Mouse (Mus musculus) layer of hippocampus, postnatal 25 days (tissue): Measurements from ENCODE around the gene Maats1. TPM values are rescaled to one million over a fixed set of nuclear protein-coding genes. Genes with fewer than 3 reads are reported as not detected.
A peak's percentile ranks its signal among the peaks of the same experiment; 100 is the strongest.
"Not testable (repeated sequence)": the region's sequence is repeated elsewhere in the genome, so short reads cannot be mapped to it uniquely, and the experiment has no call there.

Experiments used
- DNase-seq, 2 experiments: peaks; one replicate each; pipeline ENCODE4 v3.0.0; 2022; ENCODE audit warnings: mixed read lengths in 2 of 2, low spot score in 1 of 2; ENCODE audit errors: extremely low spot score in 1 of 2
- total RNA-seq, 2 experiments: library from RNA; stranded (reverse); gene quantifications; 2 replicates each; pipeline ENCODE4 v1.2.3; 2021

The Maats1 gene
- total RNA-seq, 2 experiments from 2014 or later: 1.0 to 1.4 TPM

GRCm38 (mm10) chr16:38350939-38351338 lies 9.0 kb upstream of the Maats1 start:
- no peak for DNase-seq

- DNase-seq: no peak
Observed at GRCm38 (mm10) chr16:38350361-38350855, 8.5 kb upstream of the Maats1 start.

- no peak for DNase-seq
Observed at GRCm38 (mm10) chr16:38349881-38350280, 7.9 kb upstream of the Maats1 start.

GRCm38 (mm10) chr16:38348217-38348761 lies 6.3 kb upstream of the Maats1 start:
- no peak for DNase-seq

GRCm38 (mm10) chr16:38347588-38347987 lies 5.6 kb upstream of the Maats1 start:
- no peak for DNase-seq

GRCm38 (mm10) chr16:38346529-38347325 lies 4.8 kb upstream of the Maats1 start, which contains the start of the genes Cox17 and Gm21987:
Gene Cox17 (plus strand): TSS chr16:38346991.
Gene Gm21987 (plus strand): TSS chr16:38347040.
- DNase-seq: peak; percentile 77 to 84

- no peak for DNase-seq
Observed at GRCm38 (mm10) chr16:38344941-38345725, 3.2 kb upstream of the Maats1 start.

- not testable (repeated sequence) for DNase-seq
Observed at GRCm38 (mm10) chr16:38338077-38338476, 3.9 kb downstream of the Maats1 start.

GRCm38 (mm10) chr16:38334431-38334830 lies 7.5 kb downstream of the Maats1 start:
- no peak for DNase-seq

- no peak for DNase-seq
Observed at GRCm38 (mm10) chr16:38329340-38329739, 12.6 kb downstream of the Maats1 start.

- no peak for DNase-seq
Observed at GRCm38 (mm10) chr16:38326778-38327397, 15.1 kb downstream of the Maats1 start.

- DNase-seq: no peak
Observed at GRCm38 (mm10) chr16:38324311-38324710, 17.6 kb downstream of the Maats1 start.

GRCm38 (mm10) chr16:38321452-38321935 lies 20.4 kb downstream of the Maats1 start:
- DNase-seq: peak; percentile 30 to 67

- DNase-seq: no peak
Observed at GRCm38 (mm10) chr16:38319087-38319486, 22.9 kb downstream of the Maats1 start.

GRCm38 (mm10) chr16:38318492-38318891 lies 23.5 kb downstream of the Maats1 start:
- no peak for DNase-seq

- DNase-seq: no peak
Observed at GRCm38 (mm10) chr16:38308195-38308594, 33.7 kb downstream of the Maats1 start.

GRCm38 (mm10) chr16:38307651-38308050 lies 34.3 kb downstream of the Maats1 start:
- no peak for DNase-seq

GRCm38 (mm10) chr16:38307221-38307605 lies 34.7 kb downstream of the Maats1 start:
- no peak for DNase-seq

- DNase-seq: no peak
Observed at GRCm38 (mm10) chr16:38306571-38307220, 35.2 kb downstream of the Maats1 start.
